Mouse (Mus musculus) stomach, postnatal 0 days (tissue): ENCODE measurements around the gene Htr5b. TPM values are rescaled to one million over a fixed set of nuclear protein-coding genes. Genes with fewer than 3 reads are reported as not detected.

Source experiments
- ATAC-seq: fragments of 200-750 bp; cut with Nextera tagmentation; 2 replicates; pipeline ENCODE4 v1.8.0; 2017; ENCODE audit not compliant: low FRiP score, low TSS enrichment
- DNase-seq: peaks from one replicate; pipeline ENCODE4 v3.0.0-alpha.2; 2016; ENCODE audit warnings: low spot score
- H3K27ac ChIP-seq: fragments of 300-500 bp; sonication (generic); replicated peaks from 2 replicates; pipeline ENCODE4 v1.5.1; 2014; ENCODE audit warnings: mild to moderate bottlenecking, control low read depth
- H3K27me3 ChIP-seq: fragments of 300-500 bp; sonication (generic); 2 replicates; pipeline ENCODE4 v1.6.1; 2014; ENCODE audit warnings: low read length; ENCODE audit not compliant: control insufficient read depth, insufficient read depth
- H3K36me3 ChIP-seq: fragments of 300-500 bp; sonication (generic); 2 replicates; pipeline ENCODE4 v1.6.1; 2014; ENCODE audit warnings: low read length, mixed read lengths; ENCODE audit not compliant: control insufficient read depth, insufficient read depth
- H3K4me1 ChIP-seq: fragments of 300-500 bp; sonication (generic); replicated peaks from 2 replicates; pipeline ENCODE4 v1.6.1; 2014; ENCODE audit warnings: antibody characterized with exemption; ENCODE audit not compliant: control insufficient read depth, insufficient read depth
- H3K4me2 ChIP-seq: fragments of 300-500 bp; sonication (generic); replicated peaks from 2 replicates; pipeline ENCODE4 v1.6.1; 2014; ENCODE audit warnings: low read depth, mild to moderate bottlenecking, control low read depth, moderate library complexity
- H3K4me3 ChIP-seq: fragments of 300-500 bp; sonication (generic); 2 replicates; pipeline ENCODE4 v1.5.1; 2014; ENCODE audit warnings: low read depth, low read length, control low read depth
- H3K9ac ChIP-seq: fragments of 300-500 bp; sonication (generic); 2 replicates; pipeline ENCODE4 v1.6.1; 2014; ENCODE audit warnings: mild to moderate bottlenecking, low read length, control low read depth, mixed read lengths
- H3K9me3 ChIP-seq: fragments of 300-500 bp; sonication (generic); 2 replicates; pipeline ENCODE4 v1.6.1; 2016; ENCODE audit warnings: low read length; ENCODE audit not compliant: control insufficient read depth
- CTCF ChIP-seq: IDR thresholded peaks from 2 replicates; pipeline ENCODE4 v1.5.1; 2016; ENCODE audit warnings: antibody characterized with exemption, low read depth, mild to moderate bottlenecking, moderate library complexity
- EP300 ChIP-seq: optimal IDR thresholded peaks from 2 replicates; pipeline ENCODE3; 2016; ENCODE audit warnings: antibody characterized with exemption
- whole genome bisulfite sequencing: fragments of 180-500 bp; shearing (Covaris S2); extraction: QIAGEN DNeasy Blood & Tissue Kit; methylation state at CpG from one replicate; pipeline ENCODE4 v1.1.7; 2014; 5-methylcytosine and 5-hydroxymethylcytosine counted together
- polyA plus RNA-seq: library from polyadenylated mRNA; unstranded; fragments of >200 nt; fragmentation: Nextera tagmentation; extraction: Ambion mirVana; gene quantifications from 2 replicates; pipeline ENCODE4 v1.2.1, GENCODE M21; 2015

The Htr5b gene
- polyA plus RNA-seq, 1 experiment from 2014 or later = 0.10 TPM

DNA sequence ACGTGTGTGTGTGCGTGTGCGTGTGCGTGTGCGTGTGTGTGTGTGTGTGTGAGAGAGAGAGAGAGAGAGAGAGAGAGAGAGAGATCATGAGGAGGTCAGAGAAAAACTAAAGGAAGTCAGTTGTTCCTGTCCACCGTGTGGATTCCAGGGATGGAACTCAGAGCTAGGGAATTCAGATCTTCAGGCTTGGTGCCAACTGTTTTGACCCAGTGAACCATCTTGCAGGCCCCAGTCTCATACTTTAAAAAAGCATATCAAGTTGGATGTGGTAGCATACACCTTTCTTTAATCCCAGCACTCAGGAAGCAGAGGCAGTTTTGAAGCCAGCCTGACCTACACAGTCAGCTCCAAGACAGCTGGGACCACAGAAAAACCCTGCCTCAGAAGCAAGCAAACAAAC lies 1.0 kb upstream of the Htr5b start:
- WGBS = 73% methylated on average over 6 of the region's 6 CpGs
- no peaks in the 10 kb centered on the region for H3K36me3 ChIP-seq
- DNase-seq (no peak), ATAC-seq (no peak)
- peaks cover 5% of the 10 kb centered on the region; the same call in 1 of the 2 replicates for H3K27me3 ChIP-seq
- TF ChIP-seq CTCF = no peak
- TF ChIP-seq EP300 = no peak
- no peak overlapping the region for H3K4me3 ChIP-seq
- H3K9ac ChIP-seq = no peak overlapping the region
- H3K27ac ChIP-seq = no peak overlapping the region
- H3K9me3 ChIP-seq = no peaks in the 10 kb centered on the region
- H3K4me1 ChIP-seq = 0 out of 2 replicates have a peak, but pooled peaks cover 3% of the 10 kb centered on the region
- H3K4me2 ChIP-seq = no peak overlapping the region

GRCm38 (mm10) chr1:121527600-121528398 lies 466 bp downstream of the Htr5b start:
- Histone ChIP-seq H3K4me3 (peak overlapping the region; percentile 17), H3K9ac (no peak overlapping the region), H3K27me3 (peaks cover 5% of the 10 kb centered on the region; the same call in 1 of the 2 replicates), H3K9me3 (no peaks in the 10 kb centered on the region), H3K4me1 (0 out of 2 replicates have a peak, but pooled peaks cover 3% of the 10 kb centered on the region), H3K36me3 (no peaks in the 10 kb centered on the region), H3K27ac (no peak overlapping the region), H3K4me2 (peak overlapping the region; percentile 38)
- 13% methylated on average over 55 of the region's 55 CpGs for WGBS
- no peak for TF ChIP-seq CTCF
- no peak for TF ChIP-seq EP300
- DNase-seq (no peak), ATAC-seq (no peak)

DNA sequence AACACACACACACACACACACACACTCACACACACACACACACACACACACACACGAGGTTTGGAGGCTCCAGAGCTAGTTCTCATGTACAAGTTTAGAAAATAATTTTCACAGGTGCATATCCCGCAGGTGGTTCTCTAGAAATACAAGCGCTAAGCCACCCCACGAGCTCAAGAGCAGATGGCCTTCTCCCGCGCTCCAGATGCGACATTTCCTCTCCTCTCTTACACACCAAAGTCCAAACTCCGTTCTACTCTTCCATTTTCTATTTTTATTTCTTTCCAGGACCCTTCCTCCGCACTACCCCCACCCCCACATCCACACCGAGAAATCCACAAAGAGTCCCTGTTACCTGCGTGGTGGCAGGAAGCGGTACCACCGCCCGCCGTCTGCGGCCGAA lies 1.2 kb downstream of the Htr5b start:
- no peak overlapping the region for H3K9ac ChIP-seq
- WGBS = 39% methylated on average over 17 of the region's 17 CpGs
- H3K36me3 ChIP-seq = no peaks in the 10 kb centered on the region
- no peaks in the 10 kb centered on the region for H3K9me3 ChIP-seq
- peaks cover 5% of the 10 kb centered on the region; the same call in 1 of the 2 replicates for H3K27me3 ChIP-seq
- DNase-seq (no peak), ATAC-seq (no peak)
- H3K4me2 ChIP-seq = peak overlapping the region; percentile 38
- no peak overlapping the region for H3K27ac ChIP-seq
- TF ChIP-seq EP300 (no peak), CTCF (no peak)
- no peak overlapping the region for H3K4me3 ChIP-seq
- H3K4me1 ChIP-seq = 0 out of 2 replicates have a peak, but pooled peaks cover 3% of the 10 kb centered on the region

GRCm38 (mm10) chr1:121518609-121519008 lies 9.7 kb downstream of the Htr5b start:
- Histone ChIP-seq H3K9me3 (no peaks in the 10 kb centered on the region), H3K4me1 (no peaks in the 10 kb centered on the region), H3K27me3 (no peaks in the 10 kb centered on the region), H3K9ac (no peak overlapping the region), H3K27ac (no peak overlapping the region), H3K36me3 (no peaks in the 10 kb centered on the region), H3K4me2 (no peak overlapping the region), H3K4me3 (no peak overlapping the region)
- TF ChIP-seq CTCF (no peak), EP300 (no peak)
- ATAC-seq (no peak), DNase-seq (no peak)
- WGBS = 70% methylated on average over 1 of the region's 1 CpGs

DNA sequence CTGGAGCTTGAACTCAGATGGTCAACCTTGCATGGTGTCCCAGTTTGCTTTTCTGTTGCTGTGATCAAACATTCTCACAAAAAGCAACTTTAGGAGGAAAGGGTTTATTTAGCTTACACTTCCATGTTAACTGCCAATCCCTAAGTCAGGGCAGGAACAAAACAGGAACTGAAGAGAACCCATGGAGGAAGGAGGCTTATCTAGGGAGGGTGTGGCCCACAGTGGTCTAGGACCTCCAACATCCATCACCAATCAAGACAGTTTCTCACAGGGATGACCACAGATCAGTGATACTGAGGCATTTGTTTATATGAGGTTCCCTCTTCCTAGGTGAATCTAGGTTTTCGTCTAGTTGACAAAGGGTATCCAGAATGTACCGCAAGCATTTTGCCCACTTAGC lies 16.3 kb downstream of the Htr5b start:
- H3K27me3 ChIP-seq = no peaks in the 10 kb centered on the region
- no peak overlapping the region for H3K4me3 ChIP-seq
- no peak overlapping the region for H3K4me2 ChIP-seq
- DNase-seq (no peak), ATAC-seq (no peak)
- no peak for TF ChIP-seq CTCF
- no peak for TF ChIP-seq EP300
- H3K4me1 ChIP-seq = no peaks in the 10 kb centered on the region
- H3K9me3 ChIP-seq = no peaks in the 10 kb centered on the region
- WGBS = 88% methylated on average over 2 of the region's 2 CpGs
- H3K36me3 ChIP-seq = 0 out of 2 replicates have a peak, but pooled peaks cover 2% of the 10 kb centered on the region
- no peak overlapping the region for H3K27ac ChIP-seq
- no peak overlapping the region for H3K9ac ChIP-seq

DNA sequence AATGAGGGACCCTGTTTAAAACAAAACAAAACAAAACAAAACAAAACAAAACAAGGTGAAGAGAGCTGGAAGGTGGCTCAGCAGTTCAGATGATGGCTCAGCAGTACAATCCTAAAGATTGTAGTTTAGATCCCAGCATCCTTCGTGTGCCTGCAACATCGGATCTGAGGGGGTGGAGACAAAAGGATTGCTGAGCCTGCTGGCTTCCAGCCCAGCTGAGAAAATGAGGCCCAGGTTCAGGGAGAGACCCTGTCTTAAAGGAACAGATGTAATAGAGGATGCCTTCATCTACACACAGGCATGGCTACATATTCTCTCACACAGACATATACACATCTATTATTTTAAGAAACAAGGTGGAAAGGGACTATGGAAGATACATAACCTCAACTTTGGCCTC lies 17.1 kb downstream of the Htr5b start:
- no peak for TF ChIP-seq EP300
- no peak for TF ChIP-seq CTCF

More for the DNA sequence above, 17.1 kb downstream of the Htr5b start:
- Histone ChIP-seq H3K36me3 (0 out of 2 replicates have a peak, but pooled peaks cover 2% of the 10 kb centered on the region), H3K4me2 (no peak overlapping the region), H3K9me3 (no peaks in the 10 kb centered on the region), H3K27me3 (no peaks in the 10 kb centered on the region), H3K4me3 (no peak overlapping the region), H3K27ac (no peak overlapping the region), H3K9ac (no peak overlapping the region), H3K4me1 (no peaks in the 10 kb centered on the region)
- DNase-seq = no peak
- WGBS = 18% methylated on average over 2 of the region's 2 CpGs
- no peak for ATAC-seq
